Mouse (Mus musculus) erythroblast, embryonic 14.5 days (primary cell): ENCODE results near the gene Ctnna3.

Experiments
- GATA1 ChIP-seq: IDR thresholded peaks from 2 replicates; pipeline ENCODE4 v1.6.1; 2012; ENCODE audit warnings: low read length, inconsistent platforms, mixed read lengths
- TAL1 ChIP-seq: IDR thresholded peaks from 3 replicates; pipeline ENCODE4 v1.6.1; 2012; ENCODE audit warnings: low read length, inconsistent platforms, mixed read lengths

DNA sequence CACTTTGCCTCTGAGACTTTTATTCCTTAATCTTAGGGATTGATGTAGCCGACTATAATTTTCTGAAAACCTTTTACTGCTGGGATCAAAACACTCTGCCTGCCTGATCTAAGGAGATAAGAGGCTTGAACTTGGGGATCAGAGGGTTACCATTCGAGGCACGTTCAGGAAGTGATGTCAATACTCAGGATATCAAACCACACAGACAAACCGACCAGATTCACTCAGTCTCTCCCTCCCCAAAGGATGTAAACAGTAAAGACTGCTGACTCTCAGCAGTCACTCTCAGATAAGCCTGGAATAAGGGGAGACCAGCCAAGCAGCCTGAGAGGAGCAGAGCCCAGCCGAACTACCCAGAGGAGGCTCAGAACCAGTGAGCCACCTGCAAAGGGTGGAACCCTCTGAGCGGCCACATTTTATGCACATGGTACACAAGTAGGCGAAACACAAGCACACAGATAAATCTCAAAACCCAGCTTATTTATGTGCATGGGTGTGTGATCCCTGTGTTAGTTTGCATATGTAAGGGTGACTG lies 9.9 kb downstream of the Ctnna3 start:
- no peak for TF ChIP-seq GATA1
- TF ChIP-seq TAL1 = no peak
